Mouse (Mus musculus): ENCODE data around the gene Gpx8. TPM values are rescaled to one million over a fixed set of nuclear protein-coding genes. Genes with fewer than 3 reads are reported as not detected.

Gene Gpx8
- polyA plus RNA-seq (2017; shearing (Covaris generic)) = not detected

- peak; percentile 76 for ATAC-seq
These were observed at the start of gene Gpx8 for GRCm38 (mm10) chr13:113046211-113046883. TSS of gene Gpx8 (minus strand) at chr13:113046410.

- ATAC-seq = no peak
These were observed 48.4 kb upstream of the Gpx8 start for GRCm38 (mm10) chr13:113094618-113095017.

GRCm38 (mm10) chr13:113090489-113090888 lies 44.3 kb upstream of the Gpx8 start:
- no peak for ATAC-seq

GRCm38 (mm10) chr13:113087226-113088017 lies 41.2 kb upstream of the Gpx8 start:
- no peak for ATAC-seq

- ATAC-seq = no peak
These were observed 38.5 kb upstream of the Gpx8 start for GRCm38 (mm10) chr13:113084732-113085131.

- ATAC-seq = no peak
These were observed 35.9 kb upstream of the Gpx8 start for GRCm38 (mm10) chr13:113082101-113082500.

GRCm38 (mm10) chr13:113079021-113079420 lies 32.8 kb upstream of the Gpx8 start:
- ATAC-seq = no peak

- ATAC-seq = no peak
These were observed 18.3 kb upstream of the Gpx8 start for GRCm38 (mm10) chr13:113064542-113064941.

- ATAC-seq = no peak
These were observed 15.5 kb upstream of the Gpx8 start for GRCm38 (mm10) chr13:113061746-113062145.

GRCm38 (mm10) chr13:113055826-113056225 lies 9.6 kb upstream of the Gpx8 start:
- no peak for ATAC-seq

- ATAC-seq = no peak
These were observed 8.0 kb upstream of the Gpx8 start for GRCm38 (mm10) chr13:113054230-113054629.

GRCm38 (mm10) chr13:113047647-113048046 lies 1.4 kb upstream of the Gpx8 start:
- ATAC-seq = no peak

- no peak for ATAC-seq
These were observed 808 bp upstream of the Gpx8 start for GRCm38 (mm10) chr13:113047018-113047417.

GRCm38 (mm10) chr13:113045458-113046110 lies 626 bp downstream of the Gpx8 start:
- ATAC-seq = no peak

- no peak for ATAC-seq
These were observed 1.3 kb downstream of the Gpx8 start for GRCm38 (mm10) chr13:113044876-113045275.

GRCm38 (mm10) chr13:113035852-113036251 lies 10.4 kb downstream of the Gpx8 start:
- peak; percentile 75 for ATAC-seq

GRCm38 (mm10) chr13:113034950-113035421 lies 11.2 kb downstream of the Gpx8 start, which contains the start of gene Cdc20b:
TSS of gene Cdc20b (plus strand) at chr13:113035111.
- peak; percentile 81 for ATAC-seq

- no peak for ATAC-seq
These were observed 11.8 kb downstream of the Gpx8 start for GRCm38 (mm10) chr13:113034271-113034886.

GRCm38 (mm10) chr13:113032831-113033230 lies 13.4 kb downstream of the Gpx8 start:
- ATAC-seq = no peak

- peak; percentile 41 for ATAC-seq
These were observed 14.2 kb downstream of the Gpx8 start for GRCm38 (mm10) chr13:113031792-113032571.

GRCm38 (mm10) chr13:113031351-113031750 lies 14.9 kb downstream of the Gpx8 start:
- no peak for ATAC-seq
